Mouse (Mus musculus) midbrain, embryonic 10.5 days (tissue): ENCODE results near the gene Ern1. TPM values are rescaled to one million over a fixed set of nuclear protein-coding genes. Genes with fewer than 3 reads are reported as not detected.
"Not testable (repeated sequence)": the region's sequence is repeated elsewhere in the genome, so short reads cannot be mapped to it uniquely, and the experiment has no call there.

Experiments used
- DNase-seq: peaks from one replicate; pipeline ENCODE4 v3.0.0-alpha.2; 2017; ENCODE audit warnings: low spot score
- H3K27ac ChIP-seq: fragments of 300-500 bp; sonication (generic); replicated peaks from 2 replicates; pipeline ENCODE4 v1.5.1; 2016; ENCODE audit warnings: mild to moderate bottlenecking
- H3K27me3 ChIP-seq: fragments of 300-500 bp; sonication (generic); 2 replicates; pipeline ENCODE4 v1.6.1; 2016; ENCODE audit warnings: low read depth, mild to moderate bottlenecking; ENCODE audit not compliant: poor library complexity, severe bottlenecking
- H3K36me3 ChIP-seq: fragments of 300-500 bp; sonication (generic); 2 replicates; pipeline ENCODE4 v1.6.1; 2016; ENCODE audit warnings: mild to moderate bottlenecking, moderate library complexity
- H3K4me1 ChIP-seq: fragments of 300-500 bp; sonication (generic); 2 replicates; pipeline ENCODE4 v1.6.1; 2016
- H3K4me3 ChIP-seq: fragments of 300-500 bp; sonication (generic); 2 replicates; pipeline ENCODE4 v1.5.1; 2016; ENCODE audit warnings: mild to moderate bottlenecking, moderate library complexity
- H3K9me3 ChIP-seq: fragments of 300-500 bp; sonication (generic); replicated peaks from 2 replicates; pipeline ENCODE4 v1.6.1; 2016; ENCODE audit warnings: mild to moderate bottlenecking
- WGBS: fragments of 180-500 bp; shearing (Covaris S2); methylation state at CpG from one replicate; pipeline ENCODE4 v1.1.7; 2016; 5-methylcytosine and 5-hydroxymethylcytosine counted together
- polyA plus RNA-seq: library from polyadenylated mRNA; unstranded; fragments of >200 nt; fragmentation: Nextera tagmentation; extraction: Ambion mirVana; gene quantifications from 2 replicates; pipeline ENCODE4 v1.2.1, GENCODE M21; 2016

The Ern1 gene
- polyA plus RNA-seq, 1 experiment from 2014 or later: 5.2 TPM

- H3K36me3 ChIP-seq: peaks cover 33% of the 10 kb centered on the region
- no peaks in the 10 kb centered on the region for H3K9me3 ChIP-seq
- H3K27ac ChIP-seq: no peak overlapping the region
- no peak for DNase-seq
- 91% methylated on average over 3 of the region's 3 CpGs for whole genome bisulfite sequencing
- no peaks in the 10 kb centered on the region for H3K4me1 ChIP-seq
- H3K4me3 ChIP-seq: no peak overlapping the region
- no peaks in the 10 kb centered on the region for H3K27me3 ChIP-seq
Observed at GRCm38 (mm10) chr11:106412641-106413360, 74.9 kb downstream of the Ern1 start.

GRCm38 (mm10) chr11:106411157-106411556 is 76.5 kb downstream of the Ern1 start:
- WGBS: 78% methylated on average over 2 of the region's 2 CpGs
- H3K4me1 ChIP-seq: no peaks in the 10 kb centered on the region
- H3K36me3 ChIP-seq: peaks cover 48% of the 10 kb centered on the region

GRCm38 (mm10) chr11:106410507-106410906 is 77.1 kb downstream of the Ern1 start:
- no peaks in the 10 kb centered on the region for H3K9me3 ChIP-seq
- no peak for DNase-seq
- H3K27me3 ChIP-seq: no peaks in the 10 kb centered on the region
- H3K27ac ChIP-seq: no peak overlapping the region
- 89% methylated on average over 3 of the region's 3 CpGs for WGBS
- no peaks in the 10 kb centered on the region for H3K4me1 ChIP-seq
- peaks cover 54% of the 10 kb centered on the region for H3K36me3 ChIP-seq
- no peak overlapping the region for H3K4me3 ChIP-seq

More at GRCm38 (mm10) chr11:106411157-106411556, 76.5 kb downstream of the Ern1 start:
- Histone ChIP-seq H3K4me3 (no peak overlapping the region), H3K27ac (no peak overlapping the region), H3K9me3 (no peaks in the 10 kb centered on the region), H3K27me3 (no peaks in the 10 kb centered on the region)
- DNase-seq: no peak

- Histone ChIP-seq H3K36me3 (peaks cover 57% of the 10 kb centered on the region), H3K4me3 (no peak overlapping the region), H3K9me3 (no peaks in the 10 kb centered on the region), H3K27me3 (no peaks in the 10 kb centered on the region), H3K27ac (no peak overlapping the region), H3K4me1 (no peaks in the 10 kb centered on the region)
- 75% methylated on average over 4 of the region's 4 CpGs for WGBS
- no peak for DNase-seq
Observed at GRCm38 (mm10) chr11:106410011-106410410, 77.6 kb downstream of the Ern1 start.

GRCm38 (mm10) chr11:106398481-106398880 is 89.2 kb downstream of the Ern1 start:
- no peaks in the 10 kb centered on the region for H3K9me3 ChIP-seq
- DNase-seq: no peak
- no peaks in the 10 kb centered on the region for H3K4me1 ChIP-seq
- WGBS: 90% methylated on average over 8 of the region's 8 CpGs
- peaks cover 42% of the 10 kb centered on the region for H3K36me3 ChIP-seq
- H3K27ac ChIP-seq: no peak overlapping the region
- no peaks in the 10 kb centered on the region for H3K27me3 ChIP-seq
- no peak overlapping the region for H3K4me3 ChIP-seq

- H3K27me3 ChIP-seq: no peaks in the 10 kb centered on the region
- peaks cover 35% of the 10 kb centered on the region for H3K36me3 ChIP-seq
- 86% methylated on average over 3 of the region's 3 CpGs for WGBS
- no peak overlapping the region for H3K27ac ChIP-seq
- DNase-seq: no peak
- no peak overlapping the region for H3K4me3 ChIP-seq
- no peaks in the 10 kb centered on the region for H3K4me1 ChIP-seq
- no peaks in the 10 kb centered on the region for H3K9me3 ChIP-seq
Observed at GRCm38 (mm10) chr11:106397656-106398055, 90.0 kb downstream of the Ern1 start.

- 96% methylated on average over 2 of the region's 2 CpGs for WGBS
- not testable (repeated sequence) for DNase-seq
Observed at GRCm38 (mm10) chr11:106394055-106394454, 93.6 kb downstream of the Ern1 start.

GRCm38 (mm10) chr11:106393331-106393616 is 94.4 kb downstream of the Ern1 start:
- no peaks in the 10 kb centered on the region for H3K4me1 ChIP-seq
- H3K27me3 ChIP-seq: no peaks in the 10 kb centered on the region
- DNase-seq: no peak
- peaks cover 8% of the 10 kb centered on the region for H3K36me3 ChIP-seq
- no peak overlapping the region for H3K4me3 ChIP-seq
- no peak overlapping the region for H3K27ac ChIP-seq
- H3K9me3 ChIP-seq: no peaks in the 10 kb centered on the region
- 70% methylated on average over 4 of the region's 4 CpGs for WGBS

More at GRCm38 (mm10) chr11:106394055-106394454, 93.6 kb downstream of the Ern1 start:
- peaks cover 16% of the 10 kb centered on the region for H3K36me3 ChIP-seq
- not testable (repeated sequence) for H3K4me1 ChIP-seq, H3K9me3 ChIP-seq, H3K27ac ChIP-seq, H3K4me3 ChIP-seq, H3K27me3 ChIP-seq

GRCm38 (mm10) chr11:106392597-106393330 is 94.9 kb downstream of the Ern1 start:
- Histone ChIP-seq H3K4me1 (no peaks in the 10 kb centered on the region), H3K27me3 (no peaks in the 10 kb centered on the region), H3K4me3 (no peak overlapping the region), H3K36me3 (peaks cover 3% of the 10 kb centered on the region), H3K27ac (no peak overlapping the region), H3K9me3 (no peaks in the 10 kb centered on the region)
- WGBS: 68% methylated on average over 7 of the region's 7 CpGs
- no peak for DNase-seq

- H3K27me3 ChIP-seq: no peaks in the 10 kb centered on the region
- WGBS: 34% methylated on average over 6 of the region's 6 CpGs
- no peak overlapping the region for H3K4me3 ChIP-seq
- H3K9me3 ChIP-seq: no peaks in the 10 kb centered on the region
- DNase-seq: peak; percentile 73
- no peaks in the 10 kb centered on the region for H3K36me3 ChIP-seq
- no peaks in the 10 kb centered on the region for H3K4me1 ChIP-seq
- no peak overlapping the region for H3K27ac ChIP-seq
Observed at GRCm38 (mm10) chr11:106391546-106392188, 96.0 kb downstream of the Ern1 start.

GRCm38 (mm10) chr11:106390757-106391156 is 96.9 kb downstream of the Ern1 start:
- H3K36me3 ChIP-seq: no peaks in the 10 kb centered on the region
- no peaks in the 10 kb centered on the region for H3K4me1 ChIP-seq
- no peak overlapping the region for H3K27ac ChIP-seq
- no peaks in the 10 kb centered on the region for H3K9me3 ChIP-seq
- WGBS: 81% methylated on average over 3 of the region's 3 CpGs
- DNase-seq: no peak
- H3K4me3 ChIP-seq: no peak overlapping the region
- H3K27me3 ChIP-seq: no peaks in the 10 kb centered on the region

GRCm38 (mm10) chr11:106389611-106390010 is 98.0 kb downstream of the Ern1 start:
- WGBS: 48% methylated on average over 3 of the region's 3 CpGs
- H3K9me3 ChIP-seq: no peaks in the 10 kb centered on the region
- no peak overlapping the region for H3K27ac ChIP-seq
- DNase-seq: no peak
- no peak overlapping the region for H3K4me3 ChIP-seq
- no peaks in the 10 kb centered on the region for H3K36me3 ChIP-seq
- H3K27me3 ChIP-seq: no peaks in the 10 kb centered on the region
- no peaks in the 10 kb centered on the region for H3K4me1 ChIP-seq

- no peaks in the 10 kb centered on the region for H3K36me3 ChIP-seq
- H3K4me3 ChIP-seq: no peak within 1 kb of the TSS
- H3K4me1 ChIP-seq: no peaks in the 10 kb centered on the region
- DNase-seq: no peak
- no peaks in the 10 kb centered on the region for H3K27me3 ChIP-seq
- no peak within 1 kb of the TSS for H3K27ac ChIP-seq
- 83% methylated on average over 6 of the region's 6 CpGs for WGBS
- no peaks in the 10 kb centered on the region for H3K9me3 ChIP-seq
Observed at GRCm38 (mm10) chr11:106387791-106388216, 99.8 kb downstream of the Ern1 start, which contains the start of gene Icam2. Gene Icam2, minus strand, starts transcription at chr11:106388075.
